Mouse (Mus musculus) embryonic fibroblast, embryonic 13.5 days (primary cell): ENCODE measurements around the gene Adamts14.

Source experiments
- CTCF ChIP-seq: IDR thresholded peaks from 2 replicates; pipeline ENCODE4 v1.5.1; 2011; ENCODE audit warnings: mild to moderate bottlenecking, control low read depth, low read length, moderate library complexity, borderline replicate concordance; ENCODE audit not compliant: insufficient read depth
- POLR2A ChIP-seq: IDR thresholded peaks from 2 replicates; pipeline ENCODE4 v1.6.1; 2011; ENCODE audit warnings: low read depth, mild to moderate bottlenecking, control low read depth, low read length, moderate library complexity

DNA sequence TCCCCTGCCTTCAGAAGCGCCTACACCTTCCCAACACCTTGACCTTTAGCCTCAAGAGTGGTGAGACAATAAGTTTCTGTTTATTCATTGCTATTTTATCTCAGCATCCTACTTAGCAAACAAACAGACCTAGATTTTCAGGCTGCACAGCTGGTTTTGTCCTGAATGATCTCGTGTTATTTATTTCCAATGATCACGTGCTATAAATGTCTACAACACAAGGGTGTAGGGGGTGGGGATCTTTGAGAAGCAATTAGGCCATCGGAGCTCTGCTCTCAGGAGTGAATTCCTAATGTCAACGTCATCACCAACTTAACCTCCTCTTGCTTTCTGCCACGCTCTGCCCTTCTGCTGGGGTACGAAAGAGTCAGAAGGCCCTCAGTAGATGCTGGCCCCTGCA, 113.1 kb downstream of the Adamts14 start:
- TF ChIP-seq CTCF: no peak
- TF ChIP-seq POLR2A: no peak
